Mouse (Mus musculus) 416B (cell line): ENCODE measurements around the gene Slc38a6.

Experiments
- DNase-seq: peaks from one replicate; pipeline ENCODE4 v3.0.0; 2011; ENCODE audit warnings: low read depth

Slc38a6 gene

GRCm38 (mm10) chr12:73286287-73287092 is at the start of gene Slc38a6, which contains the start of gene Trmt5:
Gene Slc38a6 (plus strand): TSS chr12:73286779.
Gene Trmt5 (minus strand): TSS chr12:73286710.
- DNase-seq, result peak; percentile 95

GRCm38 (mm10) chr12:73241960-73242359 is 44.6 kb upstream of the Slc38a6 start:
- no peak for DNase-seq

GRCm38 (mm10) chr12:73245687-73246086 is 40.9 kb upstream of the Slc38a6 start:
- no peak for DNase-seq

- DNase-seq, result no peak
These were observed 31.6 kb upstream of the Slc38a6 start for GRCm38 (mm10) chr12:73255006-73255405.

GRCm38 (mm10) chr12:73259269-73259668 is 27.3 kb upstream of the Slc38a6 start:
- peak; percentile 13 for DNase-seq

GRCm38 (mm10) chr12:73260339-73260738 is 26.2 kb upstream of the Slc38a6 start:
- no peak for DNase-seq

GRCm38 (mm10) chr12:73265381-73265978 is 21.1 kb upstream of the Slc38a6 start:
- no peak for DNase-seq

GRCm38 (mm10) chr12:73266597-73266996 is 20.0 kb upstream of the Slc38a6 start:
- DNase-seq, result no peak

- DNase-seq, result peak; percentile 36
These were observed 18.1 kb upstream of the Slc38a6 start for GRCm38 (mm10) chr12:73268497-73268896.

GRCm38 (mm10) chr12:73269531-73269930 is 17.0 kb upstream of the Slc38a6 start:
- no peak for DNase-seq

- DNase-seq, result no peak
These were observed 16.6 kb upstream of the Slc38a6 start for GRCm38 (mm10) chr12:73269933-73270332.

GRCm38 (mm10) chr12:73274921-73275320 is 11.7 kb upstream of the Slc38a6 start:
- DNase-seq, result no peak

- no peak for DNase-seq
These were observed 1.0 kb downstream of the Slc38a6 start for GRCm38 (mm10) chr12:73287609-73288008.

- DNase-seq, result no peak
These were observed 2.0 kb downstream of the Slc38a6 start for GRCm38 (mm10) chr12:73288626-73289025.

- peak; percentile 25 for DNase-seq
These were observed 8.3 kb downstream of the Slc38a6 start for GRCm38 (mm10) chr12:73294884-73295283.

- peak; percentile 64 for DNase-seq
These were observed 9.0 kb downstream of the Slc38a6 start for GRCm38 (mm10) chr12:73295505-73296140.

- DNase-seq, result no peak
These were observed 12.0 kb downstream of the Slc38a6 start for GRCm38 (mm10) chr12:73298621-73299020.

- no peak for DNase-seq
These were observed 14.0 kb downstream of the Slc38a6 start for GRCm38 (mm10) chr12:73300531-73300930.

GRCm38 (mm10) chr12:73304636-73305035 is 18.1 kb downstream of the Slc38a6 start:
- DNase-seq, result peak; percentile 26

GRCm38 (mm10) chr12:73307750-73308149 is 21.2 kb downstream of the Slc38a6 start:
- DNase-seq, result peak; percentile 27

- DNase-seq, result peak; percentile 52
These were observed 22.1 kb downstream of the Slc38a6 start for GRCm38 (mm10) chr12:73308711-73309110.

GRCm38 (mm10) chr12:73317706-73318686 is 31.4 kb downstream of the Slc38a6 start:
- peak; percentile 56 for DNase-seq
